Mouse (Mus musculus) C2C12 (cell line): ENCODE measurements around the gene Mnd1.

Source experiments
- CEBPB ChIP-seq: IDR thresholded peaks from one replicate; pipeline ENCODE4 v1.6.1; 2011; ENCODE audit warnings: low read depth, mild to moderate bottlenecking, control low read depth, moderate library complexity
- CTCF ChIP-seq: IDR thresholded peaks from one replicate; pipeline ENCODE4 v1.5.1; 2011; ENCODE audit not compliant: control insufficient read depth, insufficient read depth, insufficient read length
- FOSL1 ChIP-seq: IDR thresholded peaks from one replicate; pipeline ENCODE4 v1.8.0; 2011; ENCODE audit warnings: mild to moderate bottlenecking, low read length; ENCODE audit not compliant: poor library complexity, insufficient read depth, severe bottlenecking
- MAX ChIP-seq: IDR thresholded peaks from one replicate; pipeline ENCODE4 v1.6.1; 2011; ENCODE audit warnings: mild to moderate bottlenecking, control low read depth
- MYOD1 ChIP-seq: IDR thresholded peaks from one replicate; pipeline ENCODE4 v1.6.1; 2011; ENCODE audit warnings: low read depth; ENCODE audit not compliant: control insufficient read depth, insufficient read length
- MYOG ChIP-seq: IDR thresholded peaks from one replicate; pipeline ENCODE4 v1.6.1; 2011; ENCODE audit not compliant: control insufficient read depth, insufficient read length; ENCODE audit errors: extremely low read depth
- USF1 ChIP-seq: IDR thresholded peaks from one replicate; pipeline ENCODE4 v1.6.1; 2011; ENCODE audit warnings: low read depth, mild to moderate bottlenecking, control low read depth, moderate library complexity

DNA sequence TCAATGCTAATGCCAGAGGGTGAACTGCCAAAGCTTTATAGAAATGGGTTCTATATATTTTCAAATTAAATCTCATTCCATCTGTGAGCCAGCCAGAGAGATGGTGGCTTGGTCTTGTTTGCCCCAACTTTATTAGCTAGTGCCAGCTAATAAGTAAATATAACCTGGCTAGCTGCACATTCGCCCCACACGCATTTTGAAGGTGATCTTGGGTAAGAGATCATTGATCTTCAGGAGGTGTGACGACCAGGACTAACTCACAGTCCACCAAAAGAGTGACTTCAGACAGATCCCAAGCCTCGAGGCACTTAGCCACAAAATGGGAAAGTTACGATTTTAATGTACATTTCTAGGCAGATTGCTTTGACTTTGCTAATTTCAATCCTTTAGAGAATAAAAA, 94.6 kb downstream of the Mnd1 start:
- TF ChIP-seq CTCF (no peak), MYOG (no peak), MYOD1 (no peak), USF1 (no peak), MAX (no peak), CEBPB (no peak), FOSL1 (no peak)
